Mouse (Mus musculus) CD8-positive naive resting alpha-beta T cell, adult 57 days (primary cell): ENCODE results near the gene Wdr12. TPM values are rescaled to one million over a fixed set of nuclear protein-coding genes. Genes with fewer than 3 reads are reported as not detected.

Experiments used
- total RNA-seq: library from RNA; stranded (reverse); gene quantifications from one replicate; pipeline ENCODE4 v1.2.4, GENCODE M21; 2023

The Wdr12 gene
- total RNA-seq, result 41.5 TPM

GRCm38 (mm10) chr1:60098024-60098781 is at the start of gene Wdr12, which contains the start of gene Carf:
TSS of gene Wdr12 (minus strand) at chr1:60098645.
TSS of gene Carf (plus strand) at chr1:60098247.

GRCm38 (mm10) chr1:60042796-60043469 is 55.5 kb downstream of the Wdr12 start, which contains the start of gene Ica1l:
TSS of gene Ica1l (minus strand) at chr1:60043184.

Other genes with a start within 250 kb of the Wdr12 start
- 58.4 TPM for gene Fam117b, start 185.6 kb downstream of the Wdr12 start, total RNA-seq
- 10.1 TPM for gene Ica1l, start 55.5 kb downstream of the Wdr12 start, total RNA-seq
- gene Carf, start 398 bp downstream of the Wdr12 start, total RNA-seq, result 23.1 TPM
- gene Nbeal1, start 82.0 kb upstream of the Wdr12 start, total RNA-seq, result 22.6 TPM
- gene Cyp20a1, start 244.7 kb upstream of the Wdr12 start, total RNA-seq, result 5.5 TPM